ENCODE assay signal across 8 mouse cellular contexts in the genomic region with DNA sequence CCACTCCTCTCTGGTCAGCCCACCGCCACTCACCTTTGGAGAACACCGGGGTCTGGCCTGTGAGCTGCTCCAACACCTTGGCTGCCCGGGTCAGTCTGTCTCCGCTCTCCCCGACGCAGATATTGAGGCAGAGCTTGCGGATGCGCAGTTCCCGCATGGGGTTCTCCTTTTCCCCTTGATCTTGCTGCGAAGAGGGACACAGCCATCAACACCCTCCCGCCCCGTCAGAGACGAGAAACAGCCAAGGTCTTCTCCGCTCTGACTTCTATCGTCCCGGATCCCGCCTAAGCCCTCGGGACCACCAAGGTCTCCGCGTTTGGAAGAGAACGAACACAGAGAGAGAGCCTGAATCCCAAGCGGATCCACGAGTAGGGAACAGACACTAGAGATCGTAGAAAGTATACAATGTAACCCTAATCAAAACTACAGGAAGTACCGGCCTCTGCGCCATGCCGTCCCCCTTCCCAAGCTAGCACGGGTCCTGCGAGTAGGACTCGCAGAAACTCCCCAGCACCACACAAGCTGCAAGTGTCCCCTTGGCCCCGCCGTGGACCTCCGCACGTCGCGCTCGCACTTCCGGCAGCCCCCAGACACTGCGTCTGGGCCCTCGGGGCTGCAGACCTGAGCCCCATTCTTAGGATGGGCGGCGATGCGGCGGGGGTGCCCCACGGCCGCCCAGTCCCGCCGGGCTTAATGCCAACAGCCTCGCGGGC. TPM values are rescaled to one million over a fixed set of nuclear protein-coding genes. Genes with fewer than 3 reads are reported as not detected.
DNase-seq lines count a peak whose midpoint lies in the region; ATAC-seq and TF ChIP-seq lines count a peak whose summit lies in the region.

No protein-coding gene starts in this region.

- no peak for TF ChIP-seq EP300 in heart, postnatal 0 days (IDR thresholded peaks at IDR 0.05; ENCODE audit: low read depth)

- ATAC-seq in heart, postnatal 0 days (ENCODE audit: insufficient read depth, low read depth) = peak; percentile 74
- ATAC-seq in liver, embryonic 16.5 days (ENCODE audit: low read depth) = peak; percentile 58
- ATAC-seq in stomach, embryonic 16.5 days (ENCODE audit: insufficient read depth, low FRiP score) = peak; percentile 67

- H3K27me3 ChIP-seq in heart, postnatal 0 days (ENCODE audit: control insufficient read depth, insufficient read depth, low read length) = no peaks in the 10 kb centered on the region
- H3K27me3 ChIP-seq in liver, embryonic 16.5 days (ENCODE audit: control insufficient read depth, insufficient read depth, low read depth, low read length) = no peaks in the 10 kb centered on the region; the same call in 1 of the 2 replicates
- no peaks in the 10 kb centered on the region for H3K27me3 ChIP-seq in stomach, embryonic 16.5 days (ENCODE audit: control insufficient read depth, insufficient read depth, low read length)

- peaks cover 32% of the 10 kb centered on the region for H3K36me3 ChIP-seq in heart, postnatal 0 days (replicated peaks; ENCODE audit: control insufficient read depth, insufficient read depth, low read length)
- peaks cover 34% of the 10 kb centered on the region for H3K36me3 ChIP-seq in liver, embryonic 16.5 days (ENCODE audit: control insufficient read depth, insufficient read depth)
- H3K36me3 ChIP-seq in stomach, embryonic 16.5 days (ENCODE audit: control insufficient read depth, insufficient read depth, low read length) = peaks cover 25% of the 10 kb centered on the region

- H3K4me3 ChIP-seq in heart, postnatal 0 days (ENCODE audit: low read depth, low read length) = peak overlapping the region; percentile 98
- peak overlapping the region; percentile 93 for H3K4me3 ChIP-seq in liver, embryonic 16.5 days (ENCODE audit: low read depth, low read length)
- H3K4me3 ChIP-seq in stomach, embryonic 16.5 days (replicated peaks; ENCODE audit: low read length) = peak overlapping the region; percentile 77

- H3K9me3 ChIP-seq in heart, postnatal 0 days (replicated peaks; ENCODE audit: control insufficient read depth, low read length) = no peaks in the 10 kb centered on the region
- no peaks in the 10 kb centered on the region for H3K9me3 ChIP-seq in liver, embryonic 16.5 days (replicated peaks; ENCODE audit: control insufficient read depth, low read length)
- no peaks in the 10 kb centered on the region for H3K9me3 ChIP-seq in stomach, embryonic 16.5 days (replicated peaks; ENCODE audit: control insufficient read depth, low read length)

- DNase-seq in heart, adult 11 months = peak; percentile 92
- no peak for DNase-seq in heart, postnatal 25 days (ENCODE audit: low spot score)
- peak; percentile 22 for DNase-seq in thymus, postnatal 25 days
- DNase-seq in thymus, postnatal 10 days (ENCODE audit: low spot score in 2 of 2) = no peak
- DNase-seq in heart, postnatal 0 days (ENCODE audit: low spot score) = peak; percentile 15
- no peak for DNase-seq in left cerebral cortex, postnatal 14 days (ENCODE audit: low spot score in 2 of 2)

- WGBS in heart, postnatal 0 days = 0% methylated on average over 50 of the region's 50 CpGs
- under 1% methylated on average over 50 of the region's 50 CpGs for WGBS in liver, embryonic 16.5 days (ENCODE audit: insufficient replicate concordance)
- under 1% methylated on average over 50 of the region's 50 CpGs for WGBS in stomach, embryonic 16.5 days

- 0 out of 2 replicates have a peak, but pooled peaks cover 11% of the 10 kb centered on the region for H3K4me1 ChIP-seq in heart, postnatal 0 days (ENCODE audit: control insufficient read depth, insufficient read depth)
- peaks cover 23% of the 10 kb centered on the region for H3K4me1 ChIP-seq in liver, embryonic 16.5 days (ENCODE audit: control insufficient read depth, low read depth, low read length)
- H3K4me1 ChIP-seq in stomach, embryonic 16.5 days (ENCODE audit: control insufficient read depth, insufficient read depth, low read length) = peaks cover 19% of the 10 kb centered on the region

- intact Hi-C loops in heart, postnatal 25 days (cut with DNase I) = loop anchor here (2.0 to 5.0 kb wide), 4 partner anchors 32 to 550 kb away; a partner anchor contains a TSS
- intact Hi-C loops in left cerebral cortex, postnatal 14 days (cut with DNase I) = no loop called here

- peak overlapping the region; percentile 94 for H3K27ac ChIP-seq in heart, postnatal 0 days (ENCODE audit: low read depth)
- H3K27ac ChIP-seq in liver, embryonic 16.5 days (ENCODE audit: low read length) = peak overlapping the region; percentile 68
- H3K27ac ChIP-seq in stomach, embryonic 16.5 days (ENCODE audit: low read length) = peak overlapping the region; percentile 89

- peak overlapping the region; percentile 98 for H3K9ac ChIP-seq in heart, postnatal 0 days (replicated peaks; ENCODE audit: low read depth, low read length)
- peak overlapping the region; percentile 93 for H3K9ac ChIP-seq in liver, embryonic 16.5 days (ENCODE audit: low read depth, low read length)
- peak overlapping the region; percentile 98 for H3K9ac ChIP-seq in stomach, embryonic 16.5 days (ENCODE audit: low read length)

- no peak for TF ChIP-seq CTCF in heart, postnatal 0 days (IDR thresholded peaks at IDR 0.05; ENCODE audit: low read depth)

- peak overlapping the region; percentile 66 for H3K4me2 ChIP-seq in heart, postnatal 0 days (ENCODE audit: low read depth, low read length)
- H3K4me2 ChIP-seq in liver, embryonic 16.5 days (ENCODE audit: low read depth, low read length) = peak overlapping the region; percentile 70
- peak overlapping the region; percentile 94 for H3K4me2 ChIP-seq in stomach, embryonic 16.5 days (ENCODE audit: low read depth, low read length)

RNA-seq across cellular contexts. Expression of a gene that starts 0.5 kb away (rescaled TPM):
- total RNA-seq in heart, postnatal 25 days (2021) = 100 to 1,000 TPM; 230 to 252 TPM
- total RNA-seq in heart, postnatal 0 days (2014; rRNA removed; ENCODE audit: low replicate concordance) = 881 and 949 TPM in 2 replicates
- 229 and 242 TPM in 2 replicates for polyA plus RNA-seq in heart, postnatal 0 days (2015; fragmentation: Nextera tagmentation; extraction: Ambion mirVana)
- polyA plus RNA-seq in liver, embryonic 16.5 days (2015; fragmentation: Nextera tagmentation; extraction: Ambion mirVana) = 216 and 219 TPM in 2 replicates
- 352 and 411 TPM in 2 replicates for polyA plus RNA-seq in stomach, embryonic 16.5 days (2015; fragmentation: Nextera tagmentation; extraction: Ambion mirVana)
- total RNA-seq in left cerebral cortex, postnatal 14 days (2021) = 100 to 1,000 TPM; 216 to 244 TPM

RNA-seq across cellular contexts. Expression of a gene that starts 31.1 kb away (rescaled TPM):
- total RNA-seq in heart, postnatal 25 days (2021) = 10 to 100 TPM; 32.8 to 34.4 TPM
- total RNA-seq in heart, postnatal 0 days (2014; rRNA removed; ENCODE audit: low replicate concordance) = 24.8 and 28.2 TPM in 2 replicates
- 20.5 and 21.0 TPM in 2 replicates for polyA plus RNA-seq in heart, postnatal 0 days (2015; fragmentation: Nextera tagmentation; extraction: Ambion mirVana)
- 29.1 and 29.4 TPM in 2 replicates for polyA plus RNA-seq in liver, embryonic 16.5 days (2015; fragmentation: Nextera tagmentation; extraction: Ambion mirVana)
- polyA plus RNA-seq in stomach, embryonic 16.5 days (2015; fragmentation: Nextera tagmentation; extraction: Ambion mirVana) = 41.0 and 44.2 TPM in 2 replicates
- total RNA-seq in left cerebral cortex, postnatal 14 days (2021) = 10 to 100 TPM; 27.6 to 28.2 TPM

Comparison
In these comparisons a context has a peak if more than half of its experiments do, and no peak if none do; other contexts are left out.
1. DNase-seq: peak in heart, adult 11 months (single experiment), thymus, postnatal 25 days (single experiment) and heart, postnatal 0 days (single experiment); none in heart, postnatal 25 days (single experiment), thymus, postnatal 10 days (0 of 2) and left cerebral cortex, postnatal 14 days (0 of 2).
2. Peak in every context shown above with its lines, with median percentiles within 50 percentile points of each other: ATAC-seq, H3K27ac ChIP-seq, H3K4me2 ChIP-seq, H3K4me3 ChIP-seq and H3K9ac ChIP-seq.